Mouse (Mus musculus) G1E-ER4 (cell line): ENCODE measurements around the gene Klri1. TPM values are rescaled to one million over a fixed set of nuclear protein-coding genes. Genes with fewer than 3 reads are reported as not detected.
"Not testable (repeated sequence)": the region's sequence is repeated elsewhere in the genome, so short reads cannot be mapped to it uniquely, and the experiment has no call there.

Experiments used
- GATA1 ChIP-seq: IDR thresholded peaks from one replicate; pipeline ENCODE4 v1.8.0; 2012; ENCODE audit warnings: low read length, inconsistent platforms
- polyA plus RNA-seq: library from polyadenylated mRNA; stranded (reverse); fragments of >175 nt; gene quantifications from 2 replicates; pipeline ENCODE4 v1.2.3, GENCODE M21; 2012

Klri1 gene
- not detected in 2 replicates for polyA plus RNA-seq

DNA sequence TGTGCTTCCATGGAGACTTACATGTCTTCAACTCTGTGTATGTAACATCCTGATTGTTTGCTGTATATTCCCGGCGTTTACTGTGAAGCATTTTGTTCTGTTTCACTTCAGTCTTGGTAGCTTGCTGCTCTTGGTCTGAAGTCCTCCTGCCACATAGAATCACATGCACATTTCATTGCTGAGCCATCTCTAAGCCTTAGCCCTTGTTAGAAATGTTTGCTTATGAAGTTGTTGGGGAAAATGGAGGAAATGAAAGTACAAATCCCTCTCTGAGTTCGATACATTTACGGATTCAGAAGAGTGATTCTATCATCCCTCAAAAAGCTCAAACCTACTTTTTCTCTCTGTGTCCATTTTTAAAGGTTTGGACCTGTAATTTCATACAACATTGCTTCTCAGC is at the start of gene Klri1:
Gene Klri1 (minus strand): TSS at position 101 of the 400 bp plus-strand sequence.
- no peak for TF ChIP-seq GATA1

DNA sequence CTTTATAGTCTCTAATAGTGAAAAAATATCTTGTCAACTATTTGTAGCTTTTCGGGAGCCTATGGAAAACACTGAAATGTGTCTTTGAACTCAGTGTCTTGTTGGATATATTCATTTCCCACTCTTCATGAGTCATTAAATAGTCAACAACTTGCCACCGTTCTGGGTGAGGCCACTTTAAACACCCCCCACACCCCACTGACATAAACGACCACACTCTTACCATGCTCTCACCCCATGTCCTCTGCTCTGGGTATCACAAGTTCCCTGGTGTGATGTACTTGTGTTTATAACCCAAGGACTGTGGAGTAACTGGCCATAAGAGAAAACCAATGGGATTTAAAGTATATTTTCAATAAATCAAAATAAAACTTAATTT is 30.7 kb upstream of the Klri1 start:
- TF ChIP-seq GATA1: no peak

DNA sequence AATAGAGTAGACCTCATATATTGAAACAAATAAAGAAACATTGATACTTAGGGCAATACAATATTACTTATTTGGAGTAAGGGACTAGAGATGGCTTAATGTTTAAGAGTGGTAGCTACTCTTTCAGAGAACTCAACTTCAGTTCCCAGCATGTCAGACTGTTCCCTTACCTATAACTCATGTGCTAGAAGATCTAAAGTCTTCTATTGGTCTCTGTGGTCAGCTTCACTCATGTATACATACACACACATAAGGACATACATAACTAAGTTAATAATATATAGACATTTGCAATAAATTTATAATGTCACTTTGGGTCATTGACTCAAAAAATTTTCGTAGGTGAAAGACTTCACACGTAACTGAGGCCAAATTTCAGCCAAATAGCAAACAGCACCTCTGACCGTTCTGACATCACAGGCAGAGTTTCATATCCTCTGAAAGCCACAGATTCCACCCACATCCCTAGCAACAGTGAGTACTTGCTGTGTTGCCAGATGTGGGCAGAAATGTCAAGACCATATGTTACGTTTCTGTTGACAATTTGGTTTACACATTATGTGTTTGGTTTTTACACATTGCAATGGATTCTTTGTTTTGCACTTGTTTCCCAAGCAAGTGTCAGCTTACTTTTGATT is 30.2 kb upstream of the Klri1 start:
- TF ChIP-seq GATA1: no peak

DNA sequence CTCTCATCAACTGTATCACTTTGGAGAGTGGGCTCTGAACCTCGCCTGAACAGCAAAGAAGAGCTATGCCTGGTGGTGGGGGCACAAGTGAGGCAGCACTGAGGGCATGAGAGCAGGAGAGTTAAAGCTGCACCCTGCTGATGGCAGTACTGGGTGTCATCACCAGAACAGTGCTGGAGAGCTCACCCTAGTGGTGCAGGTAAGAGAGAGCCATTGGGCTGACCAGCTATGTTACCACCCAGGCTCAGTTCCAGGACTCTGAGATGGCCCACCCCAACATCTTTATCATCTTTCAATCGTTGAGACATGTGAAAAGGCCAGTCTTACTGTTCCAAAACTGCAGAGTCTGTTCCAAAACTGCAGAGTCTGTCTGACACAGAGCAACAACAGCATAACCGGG is 29.2 kb upstream of the Klri1 start:
- no peak for TF ChIP-seq GATA1

DNA sequence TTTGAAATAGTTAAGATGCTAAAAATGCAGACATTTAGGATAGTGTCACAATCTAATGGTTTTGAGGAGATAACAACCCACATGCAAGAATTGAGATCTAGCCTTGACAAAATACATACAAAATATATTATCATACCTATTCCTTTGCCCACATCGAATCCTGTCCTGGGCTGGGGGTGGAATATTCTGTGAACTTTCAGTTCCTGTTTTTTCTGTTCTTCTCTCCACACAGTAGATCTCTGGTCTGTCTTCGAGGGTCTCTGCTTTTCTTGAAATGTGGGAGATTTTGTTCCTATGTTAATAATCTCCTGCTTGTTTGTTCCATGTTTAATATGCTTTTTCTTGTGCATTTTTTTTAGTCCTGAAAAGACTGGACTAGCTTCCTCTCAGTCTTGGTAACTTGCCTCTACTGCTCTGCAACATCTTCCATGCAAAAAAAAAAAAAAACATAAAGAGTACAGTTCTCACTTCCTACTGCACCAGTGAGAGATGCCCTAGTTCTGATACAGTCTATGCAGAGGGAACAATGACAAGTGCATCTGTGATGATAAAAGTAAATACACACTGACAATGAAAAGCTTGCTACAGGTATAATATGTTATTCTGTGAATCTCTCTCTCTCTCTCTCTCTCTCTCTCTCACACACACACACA is 23.3 kb upstream of the Klri1 start, which contains the start of gene Klri2:
Gene Klri2 (minus strand): TSS at position 416 of the 653 bp plus-strand sequence.
- no peak for TF ChIP-seq GATA1

DNA sequence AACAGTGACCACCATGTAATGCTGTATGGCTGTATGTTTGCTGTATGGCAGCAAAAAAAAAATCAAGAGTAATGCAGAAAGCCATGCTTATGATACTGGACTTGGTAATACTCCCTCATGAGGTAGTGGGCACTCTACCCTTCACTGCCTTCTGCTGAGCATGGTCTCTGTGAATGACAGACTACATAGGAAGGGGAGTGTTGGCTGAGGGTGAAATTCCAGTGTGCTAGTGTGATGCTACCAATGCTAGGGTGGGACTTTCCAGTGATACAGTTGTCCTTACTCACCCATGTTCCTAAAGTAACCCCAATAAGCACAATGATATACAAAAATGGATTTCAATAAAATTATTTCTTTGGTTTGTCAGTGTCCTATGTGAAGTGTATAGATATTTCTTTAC is 19.5 kb upstream of the Klri1 start:
- no peak for TF ChIP-seq GATA1

DNA sequence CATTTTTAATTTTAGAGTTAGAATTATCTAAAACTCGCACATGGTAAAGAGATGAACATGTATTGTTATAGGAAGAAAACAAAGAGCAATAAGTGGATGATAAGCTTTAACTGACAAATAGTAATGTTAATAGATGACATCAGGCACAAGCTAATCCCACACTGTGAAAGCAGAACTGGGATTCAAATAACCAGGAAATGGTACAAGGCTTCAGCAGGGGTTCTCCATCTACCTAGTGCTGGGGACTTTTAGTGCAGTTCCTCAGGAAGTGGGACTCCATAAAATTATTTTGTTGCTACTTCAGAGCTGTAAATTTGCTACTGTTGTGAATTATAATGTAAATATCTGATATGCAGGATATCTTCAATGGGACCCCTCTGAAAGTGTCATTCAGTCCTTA is 10.3 kb upstream of the Klri1 start:
- no peak for TF ChIP-seq GATA1

DNA sequence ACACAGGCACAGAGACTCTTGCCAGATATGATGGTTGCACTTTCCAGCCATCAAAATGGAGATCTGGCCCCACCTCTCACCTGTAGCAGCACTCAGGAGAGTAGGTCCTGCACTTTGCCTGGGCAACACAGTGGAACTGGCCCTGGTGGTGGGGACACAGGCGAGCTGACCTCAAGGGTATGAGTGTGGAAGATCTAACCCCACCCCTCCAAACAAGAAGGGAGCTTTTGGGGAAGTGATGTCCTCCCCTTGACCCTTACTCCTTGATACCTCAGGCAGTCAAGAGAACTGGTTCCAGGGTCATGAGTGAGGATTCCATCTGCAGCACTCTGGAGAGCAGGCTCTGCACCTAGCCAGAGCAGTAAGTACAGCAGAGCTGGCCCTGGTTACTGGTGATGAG is 4.5 kb upstream of the Klri1 start:
- no peak for TF ChIP-seq GATA1

DNA sequence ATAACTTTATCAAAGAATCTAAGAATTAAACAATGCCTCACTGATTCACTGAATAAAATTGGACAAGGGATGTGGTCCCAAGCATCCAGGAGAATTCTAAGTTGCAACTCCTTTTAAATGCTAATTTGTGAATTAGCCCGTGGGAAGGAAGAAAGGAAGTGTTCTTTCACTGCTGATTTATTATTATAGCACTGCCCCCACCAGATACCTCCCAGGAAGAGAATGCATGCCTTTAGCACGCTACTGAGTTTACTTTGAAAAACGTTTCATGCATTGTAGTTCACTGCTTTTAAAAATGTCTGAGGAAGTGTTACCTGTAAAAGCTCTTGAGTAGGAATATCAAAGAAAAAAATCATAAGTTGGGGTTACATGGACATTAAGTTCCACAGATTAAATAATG is 3.6 kb upstream of the Klri1 start:
- no peak for TF ChIP-seq GATA1

DNA sequence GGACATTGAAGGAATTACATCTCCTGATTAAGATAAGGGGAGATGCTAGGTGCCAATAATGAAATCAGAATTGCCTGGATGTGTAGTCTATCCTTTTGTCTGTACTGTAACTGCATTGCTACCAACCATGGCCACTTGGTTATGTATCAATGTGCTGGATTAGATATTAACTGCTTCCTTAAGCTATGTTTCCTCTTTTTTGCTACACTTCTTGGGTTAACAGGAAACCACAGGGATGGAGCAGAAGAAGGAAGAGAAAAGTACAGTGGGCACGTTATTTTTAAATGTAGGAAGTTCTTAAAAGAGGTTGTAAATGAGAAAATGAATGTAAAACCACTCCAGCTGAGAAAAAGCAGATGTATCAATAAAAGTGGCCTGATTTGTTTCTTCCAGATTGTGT is 3.4 kb downstream of the Klri1 start:
- TF ChIP-seq GATA1: no peak

DNA sequence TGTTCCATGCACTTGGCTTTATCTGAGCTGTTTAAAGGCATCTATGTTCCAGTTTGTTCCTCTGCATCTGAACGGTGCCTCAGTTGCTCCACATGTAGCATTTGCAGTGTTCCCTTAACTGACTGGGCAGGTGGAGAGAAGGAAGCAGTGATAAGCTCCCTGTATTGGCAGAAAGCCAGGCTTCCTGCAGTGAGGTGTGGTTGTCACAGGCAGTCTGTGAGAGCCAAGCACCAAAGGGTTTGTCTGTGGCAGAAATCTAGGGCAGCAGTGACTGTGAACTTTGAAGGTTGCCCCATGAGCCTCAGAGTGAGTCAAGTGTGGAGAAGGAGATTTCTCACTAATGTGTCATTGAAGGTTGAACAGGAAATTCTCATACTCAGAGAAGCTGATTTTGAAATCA is 36.6 kb downstream of the Klri1 start:
- no peak for TF ChIP-seq GATA1

DNA sequence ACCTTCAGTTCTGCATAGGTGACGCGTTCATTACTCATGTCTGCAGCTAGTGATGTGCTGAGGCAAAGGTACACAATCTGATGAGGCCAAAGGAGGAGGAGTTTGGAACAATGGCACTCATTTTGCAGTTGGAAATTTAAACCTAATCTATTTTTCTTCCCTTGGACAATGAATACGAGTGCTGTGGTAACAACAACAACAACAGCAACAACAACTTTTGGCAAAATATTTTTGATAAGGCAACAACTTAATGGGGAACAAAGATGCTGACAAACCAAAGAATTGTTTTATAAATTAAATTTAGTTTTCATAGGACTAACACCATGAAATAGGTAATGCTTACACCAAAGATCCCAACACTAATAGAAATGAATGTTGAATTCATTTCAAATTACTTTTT is 38.1 kb downstream of the Klri1 start, which contains the start of gene Klrc1:
Gene Klrc1 (minus strand): TSS at position 101 of the 400 bp plus-strand sequence.
- no peak for TF ChIP-seq GATA1

DNA sequence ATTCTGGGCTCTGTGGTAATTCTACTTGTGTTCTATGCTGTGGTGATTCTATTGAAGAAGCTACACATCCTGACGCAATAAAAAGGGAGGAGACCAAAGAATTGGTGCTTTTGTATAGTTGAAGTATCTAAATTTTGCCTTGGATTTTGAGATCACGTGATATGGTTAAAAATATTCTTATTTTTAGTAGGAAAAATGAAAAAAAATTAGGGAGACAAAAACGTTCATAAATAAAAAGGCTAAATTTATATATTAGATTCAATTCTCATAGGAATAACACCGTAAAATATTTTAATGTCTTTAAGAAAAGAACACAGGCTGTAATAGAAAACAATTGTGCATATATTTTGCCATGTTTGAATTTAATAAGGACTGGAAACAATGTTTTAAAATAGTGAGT is 56.3 kb downstream of the Klri1 start, which contains the start of gene Klrc2:
Gene Klrc2 (minus strand): TSS at position 101 of the 400 bp plus-strand sequence.
- not testable (repeated sequence) for TF ChIP-seq GATA1

Other genes with a start within 250 kb of the Klri1 start
- not detected in 2 replicates for gene Olr1, start 210.0 kb downstream of the Klri1 start, polyA plus RNA-seq
- not detected in 2 replicates for gene Tmem52b, start 204.6 kb downstream of the Klri1 start, polyA plus RNA-seq
- 71.2 and 107 TPM in 2 replicates for gene Gabarapl1, start 184.0 kb downstream of the Klri1 start, polyA plus RNA-seq
- gene Klre1, start 139.2 kb downstream of the Klri1 start, polyA plus RNA-seq: not detected in 2 replicates
- gene Klrd1, start 125.3 kb downstream of the Klri1 start, polyA plus RNA-seq: not detected in 2 replicates
- not detected in 2 replicates for gene Klrk1, start 93.3 kb downstream of the Klri1 start, polyA plus RNA-seq
- not detected in 2 replicates for gene Klrc3, start 73.8 kb downstream of the Klri1 start, polyA plus RNA-seq
- gene Klrc2, start 56.4 kb downstream of the Klri1 start, polyA plus RNA-seq: not detected in 2 replicates
- not detected in 2 replicates for gene Klrc1, start 38.2 kb downstream of the Klri1 start, polyA plus RNA-seq
- gene Klri2, start 23.4 kb upstream of the Klri1 start, polyA plus RNA-seq: not detected in 2 replicates
- gene Gm156, start 67.1 kb upstream of the Klri1 start, polyA plus RNA-seq: not detected in 2 replicates
- gene Gm17631, start 145.5 kb upstream of the Klri1 start, polyA plus RNA-seq: not detected in 2 replicates
- not detected in 2 replicates for gene Klra17, start 159.5 kb upstream of the Klri1 start, polyA plus RNA-seq
- not detected in 2 replicates for gene Klra5, start 200.5 kb upstream of the Klri1 start, polyA plus RNA-seq